Mouse (Mus musculus) urinary bladder, postnatal 25 days (tissue): ENCODE data around the gene Abhd17b.
"Not testable (repeated sequence)": the region's sequence is repeated elsewhere in the genome, so short reads cannot be mapped to it uniquely, and the experiment has no call there.

ENCODE experiments used
- DNase-seq: peaks from one replicate; pipeline ENCODE4 v3.0.0; 2022; ENCODE audit warnings: low spot score

Gene Abhd17b

GRCm38 (mm10) chr19:21652285-21653171 lies 457 bp upstream of the Abhd17b start, which contains the start of gene 1110059E24Rik:
Gene 1110059E24Rik (minus strand): TSS chr19:21652976.
- DNase-seq: peak; percentile 89

- no peak for DNase-seq
Observed at GRCm38 (mm10) chr19:21654788-21655187, 1.8 kb downstream of the Abhd17b start.

DNA sequence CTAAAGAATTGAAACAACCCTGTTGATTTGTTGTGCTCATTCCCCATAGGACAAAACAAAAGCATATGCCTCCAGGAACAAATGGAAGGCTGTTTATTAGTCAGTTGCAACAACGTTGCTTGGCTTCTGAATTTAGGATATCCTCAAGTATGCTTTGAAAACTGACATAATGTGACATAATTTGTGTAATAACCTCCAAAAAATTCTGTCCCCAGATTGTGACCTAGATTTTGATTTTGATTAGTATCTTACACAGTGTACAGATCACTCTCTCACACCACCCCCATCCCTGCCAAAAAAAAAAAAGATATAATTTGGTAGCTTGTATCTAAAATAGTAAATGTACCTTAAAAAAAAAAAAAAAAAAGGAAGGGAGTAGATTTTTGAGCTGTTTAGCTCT lies 7.7 kb downstream of the Abhd17b start:
- DNase-seq: no peak

DNA sequence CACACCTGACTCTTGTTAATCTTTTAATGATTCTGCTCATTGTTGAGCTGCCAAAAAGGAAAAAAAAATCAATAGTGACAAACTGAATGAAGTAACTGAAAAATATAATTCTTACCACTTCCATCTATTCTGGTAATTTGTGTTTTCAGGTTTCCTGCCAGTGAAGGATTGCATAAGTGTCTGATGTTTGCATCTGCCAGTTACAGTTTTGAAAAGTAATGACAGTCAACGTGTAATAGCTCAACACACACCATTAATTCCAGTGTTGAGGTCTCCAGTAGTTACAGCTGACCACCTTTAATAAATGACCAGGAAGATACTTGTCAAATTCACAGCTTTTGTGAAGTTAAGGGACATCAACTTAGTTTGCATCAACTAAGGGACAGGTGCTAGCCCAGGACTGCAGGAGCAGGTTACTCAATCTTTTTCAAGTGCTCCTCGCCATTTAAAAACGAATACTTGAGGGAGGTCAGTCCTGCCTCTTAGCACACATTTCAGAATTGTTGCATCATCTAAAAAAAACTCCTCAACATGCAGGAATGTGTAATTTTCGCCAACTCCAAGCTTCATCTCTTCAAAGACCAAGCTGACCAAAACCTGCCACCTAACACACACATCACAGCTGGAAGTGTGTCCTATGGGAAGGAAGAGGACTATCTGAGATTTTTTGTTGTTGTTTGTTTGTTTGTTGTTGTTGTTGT lies 10.9 kb downstream of the Abhd17b start:
- no peak for DNase-seq

DNA sequence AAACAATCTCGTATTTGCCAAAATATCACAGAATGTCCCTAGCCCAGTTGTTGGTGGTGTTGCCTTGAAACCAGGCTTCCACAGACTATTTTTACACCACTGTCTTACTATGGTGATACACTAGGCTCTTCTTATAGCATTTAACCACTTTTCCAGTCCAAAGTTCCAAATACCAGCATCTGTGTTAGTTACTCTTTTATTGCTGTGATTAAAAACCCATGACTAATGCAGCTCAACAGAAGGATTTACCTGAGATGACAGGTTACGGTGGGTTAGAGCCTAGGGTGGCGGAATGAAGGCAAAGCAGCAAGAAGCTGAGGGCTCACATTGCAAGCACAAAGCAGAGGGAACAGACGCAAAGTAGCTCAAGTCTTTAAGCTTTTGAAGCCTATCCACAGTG lies 16.7 kb downstream of the Abhd17b start:
- no peak for DNase-seq

- no peak for DNase-seq
Observed at GRCm38 (mm10) chr19:21674354-21675096, 21.5 kb downstream of the Abhd17b start.

GRCm38 (mm10) chr19:21680091-21680490 lies 27.1 kb downstream of the Abhd17b start:
- no peak for DNase-seq

- no peak for DNase-seq
Observed at GRCm38 (mm10) chr19:21680986-21681385, 28.0 kb downstream of the Abhd17b start.

DNA sequence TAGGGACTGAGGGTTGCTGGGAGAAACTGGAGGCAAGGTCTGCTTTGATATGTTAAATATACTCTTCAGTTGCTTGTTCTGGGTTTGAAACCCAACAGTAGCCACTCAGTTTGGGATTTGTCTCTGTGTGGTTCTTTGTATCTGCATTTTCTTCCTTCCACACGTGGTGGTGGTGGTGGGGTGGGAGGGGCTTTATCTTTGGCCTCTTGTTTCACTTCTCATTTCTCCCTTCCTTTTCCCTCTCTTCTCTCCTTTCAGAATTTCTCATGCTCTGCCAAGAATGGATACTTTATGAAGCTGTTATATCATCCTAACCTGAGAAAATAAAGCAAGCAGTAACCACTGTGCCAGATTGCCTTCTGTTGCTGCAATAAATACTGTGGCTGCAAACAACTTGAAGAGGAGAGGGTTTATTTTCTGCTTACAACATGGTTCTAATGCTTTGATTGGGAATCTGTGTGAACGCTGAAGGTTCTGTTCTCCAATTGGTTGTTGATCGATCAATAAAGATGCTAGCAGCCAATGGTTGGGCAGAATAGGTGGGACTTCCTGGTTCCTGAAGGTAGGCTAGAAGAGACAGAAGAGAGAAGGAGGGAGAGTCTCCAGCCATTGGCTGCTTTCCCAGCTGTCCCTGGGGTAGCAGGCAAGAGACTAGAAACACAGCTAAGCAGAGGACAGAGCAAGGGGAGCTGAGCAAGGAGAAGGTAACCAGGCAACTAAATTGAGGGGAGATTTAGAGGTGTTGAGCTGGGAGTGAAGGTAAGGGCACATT lies 60.5 kb downstream of the Abhd17b start:
- no peak for DNase-seq

DNA sequence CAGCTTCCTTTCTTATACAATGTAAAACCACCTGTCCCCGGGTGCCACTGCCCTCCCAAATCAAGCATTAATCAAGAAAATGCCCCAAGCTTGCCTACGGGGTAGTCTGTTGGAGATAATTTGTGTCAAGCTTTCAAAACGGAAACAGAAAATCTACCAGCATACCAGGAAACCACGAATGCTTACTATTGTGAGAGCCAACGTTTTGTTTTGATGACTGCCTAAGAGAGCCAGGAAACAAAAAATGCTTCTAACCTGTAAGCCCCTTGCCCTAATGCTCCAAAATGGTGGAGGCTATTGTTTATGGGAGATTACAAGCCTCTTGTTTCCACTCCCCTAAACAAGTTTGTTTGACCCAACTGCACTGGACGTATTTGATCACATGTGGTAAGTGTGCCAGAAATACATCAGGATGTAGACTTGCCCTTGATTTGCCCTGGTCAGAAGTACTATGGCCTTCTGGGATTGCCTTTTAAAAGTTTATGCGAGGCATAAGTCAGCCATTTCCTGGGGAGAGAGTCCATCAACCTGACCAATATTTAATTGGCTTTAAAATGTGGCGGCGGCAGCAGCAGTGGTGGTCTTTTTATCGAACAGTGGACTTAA lies 61.4 kb downstream of the Abhd17b start:
- no peak for DNase-seq

- no peak for DNase-seq
Observed at GRCm38 (mm10) chr19:21715005-21715442, 62.0 kb downstream of the Abhd17b start.

DNA sequence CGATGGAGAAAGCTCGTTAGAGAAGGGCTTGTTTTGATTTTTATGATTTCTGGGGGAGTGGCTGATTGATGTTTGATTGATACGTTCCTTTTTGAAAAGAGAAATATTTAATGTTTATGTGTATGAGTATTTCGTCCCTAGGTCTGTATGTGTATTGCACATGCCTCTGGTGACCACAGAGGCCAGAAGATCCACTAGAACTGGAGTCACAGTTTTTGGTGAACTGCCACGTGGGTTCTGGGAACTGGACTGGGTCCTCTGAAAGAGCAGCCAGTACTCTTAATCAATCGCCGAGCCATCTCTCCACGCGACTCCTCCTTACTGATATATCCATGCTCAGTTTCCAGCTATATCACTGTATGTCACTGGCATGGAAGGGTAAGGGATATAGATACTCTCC lies 62.5 kb downstream of the Abhd17b start:
- DNase-seq: no peak

- no peak for DNase-seq
Observed at GRCm38 (mm10) chr19:21716456-21716855, 63.5 kb downstream of the Abhd17b start.

DNA sequence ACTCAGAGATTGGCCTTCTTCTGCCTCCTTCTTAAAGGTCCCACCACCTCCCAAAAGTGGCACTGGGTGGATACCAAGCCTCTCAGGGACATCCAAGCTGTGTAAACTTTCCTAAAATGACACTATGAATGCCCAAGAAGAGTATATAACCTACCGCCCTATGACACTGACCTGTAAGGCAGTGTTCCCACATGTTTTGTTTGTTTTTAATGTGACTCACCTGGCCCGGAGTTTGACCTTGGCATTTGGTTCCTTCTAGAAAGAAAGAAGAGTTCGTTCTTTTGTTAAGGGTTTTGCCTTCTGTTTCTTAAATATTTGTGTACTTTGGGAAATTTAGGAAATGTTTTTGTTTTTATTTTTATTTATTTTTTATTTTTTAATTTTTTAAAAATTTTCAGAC lies 66.2 kb downstream of the Abhd17b start:
- DNase-seq: no peak

DNA sequence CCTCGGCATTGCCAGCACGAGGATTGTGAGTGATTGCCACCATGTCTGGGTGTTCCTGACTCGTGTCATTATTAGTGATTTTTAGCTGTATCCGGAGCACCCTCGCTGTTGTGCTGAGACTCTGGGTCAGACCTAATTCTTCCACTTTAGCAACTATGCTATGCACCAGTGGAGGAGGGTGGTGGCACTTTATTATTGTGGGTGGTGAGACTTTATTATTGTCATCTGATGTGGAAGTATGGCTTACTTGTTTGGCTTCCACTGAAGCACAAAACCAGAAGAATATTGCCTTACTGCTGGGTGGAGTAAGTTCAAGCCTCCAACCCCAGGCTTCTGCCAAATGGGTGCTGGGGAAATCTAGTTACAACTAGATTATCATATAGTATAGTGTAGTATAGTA lies 68.0 kb downstream of the Abhd17b start:
- no peak for DNase-seq

GRCm38 (mm10) chr19:21723280-21723679 lies 70.3 kb downstream of the Abhd17b start:
- not testable (repeated sequence) for DNase-seq

DNA sequence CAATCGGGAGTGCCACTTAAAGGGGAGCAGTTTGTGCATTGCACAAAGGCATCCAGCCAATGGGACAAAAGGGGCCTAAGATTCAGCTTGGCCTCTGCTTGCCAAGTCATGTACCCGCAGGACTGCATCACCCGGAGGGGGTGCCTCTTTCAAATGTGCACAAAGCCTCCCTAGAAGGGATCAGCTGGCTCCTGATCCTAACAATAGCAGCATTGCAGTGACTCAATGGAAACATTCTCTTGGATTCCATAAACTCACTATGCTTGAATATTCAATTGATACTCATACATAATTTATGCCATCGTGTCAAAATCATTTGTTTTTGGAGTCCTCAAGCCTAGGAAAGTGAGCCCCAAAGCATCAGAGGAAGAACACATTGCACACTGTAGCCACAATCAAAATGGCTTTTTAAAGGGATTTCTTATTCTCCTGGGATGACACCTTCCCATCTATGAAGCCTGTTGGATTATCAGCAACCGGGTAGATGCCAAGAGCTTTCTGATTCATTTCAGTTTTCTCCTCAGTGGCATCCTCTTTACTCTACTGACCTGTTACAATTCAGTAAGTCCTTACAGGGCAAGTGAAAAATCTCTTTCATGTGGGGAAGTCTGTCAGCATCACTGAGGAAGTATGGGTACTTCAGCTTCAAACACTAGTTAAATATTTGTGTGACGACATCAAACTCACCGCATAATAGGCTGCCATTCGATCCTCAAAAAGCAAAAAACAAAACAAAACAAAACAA lies 71.1 kb downstream of the Abhd17b start:
- no peak for DNase-seq

GRCm38 (mm10) chr19:21725168-21725567 lies 72.2 kb downstream of the Abhd17b start:
- DNase-seq: no peak

DNA sequence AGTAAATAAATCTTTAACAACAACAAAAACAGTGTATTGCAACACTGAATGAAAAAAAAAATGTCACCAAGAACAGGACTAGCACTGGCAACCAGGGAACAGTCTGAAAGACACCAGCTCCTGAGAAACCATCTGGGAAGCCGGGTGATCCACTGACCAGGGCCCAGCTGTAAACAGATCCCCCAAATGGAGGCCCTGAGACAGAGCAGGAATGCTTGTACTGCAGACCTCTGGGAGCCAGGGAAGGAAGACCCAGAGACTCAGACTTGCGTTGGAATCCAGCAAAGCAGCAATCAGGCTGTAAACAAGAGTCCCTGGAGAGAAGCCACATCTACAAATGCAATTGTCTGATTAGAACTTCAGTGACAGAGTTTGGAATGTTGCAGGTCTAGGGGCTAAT lies 74.1 kb downstream of the Abhd17b start:
- DNase-seq: no peak

GRCm38 (mm10) chr19:21728342-21728741 lies 75.4 kb downstream of the Abhd17b start:
- no peak for DNase-seq

DNA sequence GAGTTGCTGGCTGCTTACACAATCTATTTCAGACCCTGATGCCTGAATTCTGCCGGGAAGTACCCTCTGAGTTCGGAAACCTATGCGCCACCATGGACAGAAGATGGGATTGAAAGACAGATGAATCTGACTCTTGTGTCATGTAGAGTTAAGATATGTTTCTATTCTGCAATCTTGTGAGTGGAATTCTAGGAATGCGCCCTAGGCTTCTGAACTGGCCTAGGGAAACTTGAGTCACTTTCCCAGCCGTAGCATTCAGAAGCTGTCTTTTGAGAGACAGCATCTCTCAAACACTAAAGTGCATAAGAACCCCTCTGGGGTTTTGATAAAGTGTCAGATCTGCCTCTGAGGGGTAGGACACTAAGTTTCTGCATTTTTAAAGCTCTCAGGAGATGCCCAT lies 78.9 kb downstream of the Abhd17b start:
- DNase-seq: no peak
